Mouse (Mus musculus): ENCODE measurements at regions not wholly inside any gene's neighbourhood (a gene's known extent, or its start where the extent isn't known, plus 50 kb on each side); places are given as distances from the start of the nearest gene placed in this dataset.
A peak's percentile ranks its signal among the peaks of the same experiment; 100 is the strongest.

GRCm38 (mm10) chr19:14035371-14035770 is 122.0 kb downstream of the Olfr1505 start:
- no peak for DNase-seq

GRCm38 (mm10) chr19:14035785-14036184 is 122.5 kb downstream of the Olfr1505 start:
- DNase-seq = no peak

- no peak for DNase-seq
Measured at GRCm38 (mm10) chr19:14036750-14037149, 123.4 kb downstream of the Olfr1505 start.

GRCm38 (mm10) chr19:14042753-14043152 is 129.4 kb downstream of the Olfr1505 start:
- no peak for DNase-seq

GRCm38 (mm10) chr19:14045456-14045855 is 132.1 kb downstream of the Olfr1505 start:
- DNase-seq = no peak

GRCm38 (mm10) chr19:14052052-14052451 is 138.7 kb downstream of the Olfr1505 start:
- DNase-seq = no peak

- peak; percentile 27 for DNase-seq
Measured at GRCm38 (mm10) chr19:14080538-14080937, 167.2 kb downstream of the Olfr1505 start.

GRCm38 (mm10) chr19:14084726-14085125 is 171.4 kb downstream of the Olfr1505 start:
- no peak for DNase-seq

GRCm38 (mm10) chr19:14090106-14090505 is 176.8 kb downstream of the Olfr1505 start:
- no peak for DNase-seq

GRCm38 (mm10) chr19:14094191-14094590 is 180.9 kb downstream of the Olfr1505 start:
- no peak for DNase-seq

- DNase-seq = no peak
Measured at GRCm38 (mm10) chr19:14096187-14096586, 182.9 kb downstream of the Olfr1505 start.

- no peak for DNase-seq
Measured at GRCm38 (mm10) chr19:14109091-14109490, 195.8 kb downstream of the Olfr1505 start.

- no peak for DNase-seq
Measured at GRCm38 (mm10) chr19:14123348-14124113, 210.2 kb downstream of the Olfr1505 start.

- DNase-seq = no peak
Measured at GRCm38 (mm10) chr19:14124250-14124827, 211.0 kb downstream of the Olfr1505 start.

- no peak for DNase-seq
Measured at GRCm38 (mm10) chr19:14124986-14125385, 211.7 kb downstream of the Olfr1505 start.

- no peak for DNase-seq
Measured at GRCm38 (mm10) chr19:14128397-14129209, 215.3 kb downstream of the Olfr1505 start.

GRCm38 (mm10) chr19:14161217-14161616 is 247.9 kb downstream of the Olfr1505 start:
- no peak for DNase-seq

- no peak for DNase-seq
Measured at GRCm38 (mm10) chr19:14162773-14163172, 249.4 kb downstream of the Olfr1505 start.

- DNase-seq = no peak
Measured at GRCm38 (mm10) chr19:14165775-14166174, 252.4 kb downstream of the Olfr1505 start.

GRCm38 (mm10) chr19:14180244-14180643 is 266.9 kb downstream of the Olfr1505 start:
- no peak for DNase-seq

- no peak for DNase-seq
Measured at GRCm38 (mm10) chr19:14180956-14181355, 267.6 kb downstream of the Olfr1505 start.

- DNase-seq = no peak
Measured at GRCm38 (mm10) chr19:14181661-14182415, 268.5 kb downstream of the Olfr1505 start.
